Mouse (Mus musculus): ENCODE results near the gene Fbp1. TPM values are rescaled to one million over a fixed set of nuclear protein-coding genes. Genes with fewer than 3 reads are reported as not detected.

Fbp1 gene
- polyA plus RNA-seq, 1 experiment from 2014 or later: 3.8 TPM

- TF ChIP-seq CTCF (IDR thresholded peaks at IDR 0.05; ENCODE audit: low read depth) (no peak), EP300 (optimal IDR thresholded peaks at IDR 0.05) (no peak)
- 53% methylated on average over 21 of the region's 21 CpGs for WGBS
- peak; percentile 92 for DNase-seq (ENCODE audit: low spot score)
- Histone ChIP-seq H3K27ac (replicated peaks) (peak within 1 kb of the TSS; percentile 77), H3K9ac (ENCODE audit: low read length) (no peak within 1 kb of the TSS), H3K4me2 (replicated peaks; ENCODE audit: low read depth) (peak within 1 kb of the TSS; percentile 6), H3K4me1 (replicated peaks; ENCODE audit: control insufficient read depth, insufficient read depth) (0 out of 2 replicates have a peak, but pooled peaks cover 2% of the 10 kb centered on the region), H3K9me3 (ENCODE audit: control insufficient read depth, low read length) (no peaks in the 10 kb centered on the region), H3K4me3 (ENCODE audit: low read depth, low read length) (no peak within 1 kb of the TSS; the same call in 1 of the 2 replicates), H3K27me3 (ENCODE audit: control insufficient read depth, insufficient read depth, low read length) (no peaks in the 10 kb centered on the region), H3K36me3 (ENCODE audit: control insufficient read depth, insufficient read depth, low read length) (no peaks in the 10 kb centered on the region)
- peak; percentile 94 for ATAC-seq (ENCODE audit: low FRiP score, low TSS enrichment)
These were observed 29.9 kb downstream of the Fbp1 start, which contains the start of gene Fbp2 for GRCm38 (mm10) chr13:62857941-62858915. Fbp2 (minus strand) TSS chr13:62858422.

GRCm38 (mm10) chr13:62856850-62857249, 31.2 kb downstream of the Fbp1 start:
- TF ChIP-seq CTCF (IDR thresholded peaks at IDR 0.05; ENCODE audit: low read depth) (no peak), EP300 (optimal IDR thresholded peaks at IDR 0.05) (no peak)
- Histone ChIP-seq H3K4me1 (replicated peaks; ENCODE audit: control insufficient read depth, insufficient read depth) (0 out of 2 replicates have a peak, but pooled peaks cover 2% of the 10 kb centered on the region), H3K27ac (replicated peaks) (no peak overlapping the region), H3K4me2 (replicated peaks; ENCODE audit: low read depth) (peak overlapping the region; percentile 31; the same call in 1 of the 2 replicates), H3K27me3 (ENCODE audit: control insufficient read depth, insufficient read depth, low read length) (no peaks in the 10 kb centered on the region), H3K9me3 (ENCODE audit: control insufficient read depth, low read length) (no peaks in the 10 kb centered on the region), H3K36me3 (ENCODE audit: control insufficient read depth, insufficient read depth, low read length) (no peaks in the 10 kb centered on the region), H3K4me3 (ENCODE audit: low read depth, low read length) (no peak overlapping the region), H3K9ac (ENCODE audit: low read length) (no peak overlapping the region)
- DNase-seq (ENCODE audit: low spot score): no peak
- no peak for ATAC-seq (ENCODE audit: low FRiP score, low TSS enrichment)
- WGBS: 66% methylated on average over 14 of the region's 14 CpGs

- ATAC-seq (ENCODE audit: low FRiP score, low TSS enrichment): peak; percentile 73
- WGBS: 6% methylated on average over 5 of the region's 5 CpGs
- peak; percentile 86 for DNase-seq (ENCODE audit: low spot score)
These were observed 31.8 kb downstream of the Fbp1 start for GRCm38 (mm10) chr13:62856305-62856675.

GRCm38 (mm10) chr13:62855396-62856304, 32.4 kb downstream of the Fbp1 start:
- H3K36me3 ChIP-seq (ENCODE audit: control insufficient read depth, insufficient read depth, low read length): no peaks in the 10 kb centered on the region
- TF ChIP-seq EP300 (optimal IDR thresholded peaks at IDR 0.05) (no peak), CTCF (IDR thresholded peaks at IDR 0.05; ENCODE audit: low read depth) (no peak)
- ATAC-seq (ENCODE audit: low FRiP score, low TSS enrichment) (no peak), DNase-seq (ENCODE audit: low spot score) (no peak)
- no peak overlapping the region for H3K27ac ChIP-seq (replicated peaks)
- H3K27me3 ChIP-seq (ENCODE audit: control insufficient read depth, insufficient read depth, low read length): no peaks in the 10 kb centered on the region
- H3K4me1 ChIP-seq (replicated peaks; ENCODE audit: control insufficient read depth, insufficient read depth): 0 out of 2 replicates have a peak, but pooled peaks cover 2% of the 10 kb centered on the region
- 0 out of 2 replicates have a peak overlapping the region, but pooled peaks have one; percentile 31 for H3K9ac ChIP-seq (ENCODE audit: low read length)
- H3K9me3 ChIP-seq (ENCODE audit: control insufficient read depth, low read length): no peaks in the 10 kb centered on the region
- WGBS: 35% methylated on average over 25 of the region's 25 CpGs
- peak overlapping the region; percentile 26 for H3K4me3 ChIP-seq (ENCODE audit: low read depth, low read length)
- peak overlapping the region; percentile 60 for H3K4me2 ChIP-seq (replicated peaks; ENCODE audit: low read depth)

More at GRCm38 (mm10) chr13:62856305-62856675, 31.8 kb downstream of the Fbp1 start:
- H3K4me3 ChIP-seq (ENCODE audit: low read depth, low read length): peak overlapping the region; percentile 26
- no peaks in the 10 kb centered on the region for H3K9me3 ChIP-seq (ENCODE audit: control insufficient read depth, low read length)
- H3K4me1 ChIP-seq (replicated peaks; ENCODE audit: control insufficient read depth, insufficient read depth): 0 out of 2 replicates have a peak, but pooled peaks cover 2% of the 10 kb centered on the region
- no peaks in the 10 kb centered on the region for H3K27me3 ChIP-seq (ENCODE audit: control insufficient read depth, insufficient read depth, low read length)
- H3K9ac ChIP-seq (ENCODE audit: low read length): peak overlapping the region; percentile 31; the same call in 1 of the 2 replicates
- peak overlapping the region; percentile 60 for H3K4me2 ChIP-seq (replicated peaks; ENCODE audit: low read depth)
- no peaks in the 10 kb centered on the region for H3K36me3 ChIP-seq (ENCODE audit: control insufficient read depth, insufficient read depth, low read length)
- no peak overlapping the region for H3K27ac ChIP-seq (replicated peaks)
- TF ChIP-seq EP300 (optimal IDR thresholded peaks at IDR 0.05) (no peak), CTCF (IDR thresholded peaks at IDR 0.05; ENCODE audit: low read depth) (peak; percentile 89)

GRCm38 (mm10) chr13:62854666-62855065, 33.4 kb downstream of the Fbp1 start:
- ATAC-seq (ENCODE audit: low FRiP score, low TSS enrichment): no peak
- Histone ChIP-seq H3K4me1 (replicated peaks; ENCODE audit: control insufficient read depth, insufficient read depth) (0 out of 2 replicates have a peak, but pooled peaks cover 2% of the 10 kb centered on the region), H3K27ac (replicated peaks) (no peak overlapping the region)

More at GRCm38 (mm10) chr13:62854666-62855065, 33.4 kb downstream of the Fbp1 start:
- no peak overlapping the region for H3K4me3 ChIP-seq (ENCODE audit: low read depth, low read length)
- H3K4me2 ChIP-seq (replicated peaks; ENCODE audit: low read depth): no peak overlapping the region
- no peak overlapping the region for H3K9ac ChIP-seq (ENCODE audit: low read length)
- H3K27me3 ChIP-seq (ENCODE audit: control insufficient read depth, insufficient read depth, low read length): no peaks in the 10 kb centered on the region
- H3K36me3 ChIP-seq (ENCODE audit: control insufficient read depth, insufficient read depth, low read length): no peaks in the 10 kb centered on the region
- WGBS: 17% methylated on average over 15 of the region's 15 CpGs
- DNase-seq (ENCODE audit: low spot score): peak; percentile 69
- H3K9me3 ChIP-seq (ENCODE audit: control insufficient read depth, low read length): no peaks in the 10 kb centered on the region
- TF ChIP-seq CTCF (IDR thresholded peaks at IDR 0.05; ENCODE audit: low read depth): peak; percentile 92
- TF ChIP-seq EP300 (optimal IDR thresholded peaks at IDR 0.05): no peak

Data from stomach, postnatal 0 days (tissue).